Mouse (Mus musculus) gastrocnemius, postnatal 10 days (tissue): ENCODE results near the gene Nme4. TPM values are rescaled to one million over a fixed set of nuclear protein-coding genes. Genes with fewer than 3 reads are reported as not detected.
A peak's percentile ranks its signal among the peaks of the same experiment; 100 is the strongest.
"Not testable (repeated sequence)": the region's sequence is repeated elsewhere in the genome, so short reads cannot be mapped to it uniquely, and the experiment has no call there.

Source experiments
- DNase-seq: peaks from one replicate; pipeline ENCODE4 v3.0.0; 2021; ENCODE audit warnings: mixed read lengths
- long read RNA-seq, 2 experiments: library from polyadenylated mRNA; stranded (forward); transcript quantifications; one replicate each; pipeline ENCODE4 v2.0.0; 2021
- total RNA-seq, 2 experiments: library from RNA; stranded (reverse); gene quantifications; 2 replicates each; pipeline ENCODE4 v1.2.3; 2021

The Nme4 gene
- 1 to 10 TPM; 4.9 to 6.4 TPM for total RNA-seq
- long read RNA-seq, experiment 1, partial matches to known transcripts = 1 of 3 reads
- long read RNA-seq, experiment 1, other reads (novel, unspliced or antisense) = 0 of 3 reads
- long read RNA-seq, experiment 2, partial matches to known transcripts = 0 of 3 reads
- long read RNA-seq, experiment 2, other reads (novel, unspliced or antisense) = 1 of 3 reads

DNA sequence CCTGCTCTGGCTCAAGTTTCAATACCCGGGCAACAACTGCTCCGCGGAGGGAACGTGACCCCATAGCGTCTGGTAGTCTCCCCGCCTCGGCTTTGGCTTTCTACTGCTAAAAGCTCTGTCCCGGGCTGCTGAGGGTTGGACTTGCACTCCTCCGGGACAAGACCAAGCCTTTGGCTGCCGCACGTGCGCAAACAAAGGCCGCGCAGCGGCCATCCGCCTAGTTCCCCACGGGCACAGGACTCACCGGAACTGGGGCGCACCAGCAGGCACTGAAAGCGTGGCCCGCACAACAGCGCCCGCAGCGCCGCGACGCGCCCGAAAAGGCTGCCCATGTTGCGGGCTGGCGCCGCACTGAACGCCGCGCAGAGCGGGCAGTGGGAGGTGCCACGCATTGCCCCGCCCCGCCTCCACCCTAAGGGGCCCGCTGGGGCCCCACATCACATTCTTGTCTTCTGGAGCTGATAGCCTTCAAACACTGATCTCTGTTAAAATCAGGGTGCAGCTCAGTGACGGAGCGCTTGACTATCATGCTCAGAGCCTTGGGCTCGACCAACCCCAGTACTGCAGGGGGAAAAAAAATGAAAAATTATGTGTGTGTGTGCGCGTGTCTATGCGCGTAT is at the start of gene Nme4:
Gene Nme4 (minus strand): TSS at position 482 of the 620 bp plus-strand sequence.
- peak; percentile 44 for DNase-seq

GRCm38 (mm10) chr17:26143386-26143785 is 48.0 kb upstream of the Nme4 start:
- no peak for DNase-seq

DNA sequence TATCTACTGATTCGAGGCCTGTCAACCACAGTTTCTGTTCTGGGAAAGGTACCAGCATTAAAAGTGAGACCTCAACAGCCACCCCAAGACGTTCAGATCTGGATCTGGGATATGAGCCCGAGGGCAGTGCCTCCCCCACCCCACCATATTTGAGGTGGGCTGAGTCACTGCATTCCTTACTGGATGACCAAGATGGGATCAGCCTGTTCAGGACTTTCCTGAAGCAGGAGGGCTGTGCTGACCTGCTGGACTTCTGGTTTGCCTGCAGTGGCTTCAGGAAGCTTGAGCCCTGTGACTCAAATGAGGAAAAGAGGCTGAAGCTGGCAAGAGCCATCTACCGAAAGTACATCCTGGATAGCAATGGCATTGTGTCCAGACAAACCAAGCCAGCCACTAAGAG is 47.4 kb upstream of the Nme4 start:
- DNase-seq = no peak

- no peak for DNase-seq
These were observed 43.5 kb upstream of the Nme4 start for GRCm38 (mm10) chr17:26138901-26139381.

- peak; percentile 90 for DNase-seq
These were observed 42.9 kb upstream of the Nme4 start, which contains the start of gene Axin1 for GRCm38 (mm10) chr17:26138239-26138836. Gene Axin1, plus strand, starts transcription at chr17:26138688.

- no peak for DNase-seq
These were observed 42.3 kb upstream of the Nme4 start for GRCm38 (mm10) chr17:26137751-26138130.

- no peak for DNase-seq
These were observed 41.8 kb upstream of the Nme4 start for GRCm38 (mm10) chr17:26137106-26137750.

DNA sequence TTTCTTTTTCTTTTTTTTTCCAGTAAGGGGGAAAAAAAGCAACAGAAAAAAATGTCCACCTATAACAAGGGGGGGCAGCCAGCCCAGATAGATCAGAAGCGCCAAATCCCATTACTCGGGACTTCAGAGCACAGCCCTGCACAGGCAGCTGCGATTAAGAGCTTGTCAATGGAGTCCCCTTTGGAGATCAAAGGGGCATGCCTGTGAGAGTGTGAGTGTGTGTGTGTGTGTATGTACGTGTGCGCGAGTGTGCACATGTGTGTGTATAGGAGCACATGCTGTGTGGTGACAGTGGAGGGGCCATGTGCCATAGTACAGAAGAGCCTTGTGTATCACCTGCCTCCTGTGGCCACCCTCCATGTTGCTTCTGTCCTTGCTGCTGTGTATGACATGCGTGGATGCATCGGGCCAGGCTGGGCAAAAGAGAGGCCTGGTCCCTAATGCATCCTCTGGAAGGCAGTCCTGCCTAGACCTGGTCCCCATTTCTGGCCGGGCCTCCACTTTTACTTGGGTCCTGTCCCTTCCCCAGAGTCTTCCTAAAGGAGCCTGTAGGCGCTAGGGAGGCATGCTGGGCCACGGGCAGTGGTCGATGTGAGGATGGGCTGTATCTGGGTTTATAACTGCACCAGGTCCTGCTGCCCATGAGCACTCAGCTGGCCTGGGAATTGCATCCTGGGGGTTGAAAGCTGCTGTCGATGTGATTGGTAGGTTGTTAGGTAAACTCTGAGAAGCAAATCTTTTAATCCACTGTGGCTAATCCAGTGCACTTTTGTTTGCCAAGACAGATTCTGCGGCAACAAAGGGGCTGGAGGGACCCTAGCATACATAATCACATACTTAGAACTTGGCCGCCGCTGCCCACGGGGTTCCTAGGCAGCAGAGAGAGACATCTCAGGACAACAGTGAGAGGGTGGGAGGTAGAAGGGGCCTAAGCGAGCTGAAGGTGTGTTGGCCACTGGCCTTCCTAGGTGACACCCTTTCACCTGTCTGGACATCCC is 36.8 kb upstream of the Nme4 start:
- no peak for DNase-seq

DNA sequence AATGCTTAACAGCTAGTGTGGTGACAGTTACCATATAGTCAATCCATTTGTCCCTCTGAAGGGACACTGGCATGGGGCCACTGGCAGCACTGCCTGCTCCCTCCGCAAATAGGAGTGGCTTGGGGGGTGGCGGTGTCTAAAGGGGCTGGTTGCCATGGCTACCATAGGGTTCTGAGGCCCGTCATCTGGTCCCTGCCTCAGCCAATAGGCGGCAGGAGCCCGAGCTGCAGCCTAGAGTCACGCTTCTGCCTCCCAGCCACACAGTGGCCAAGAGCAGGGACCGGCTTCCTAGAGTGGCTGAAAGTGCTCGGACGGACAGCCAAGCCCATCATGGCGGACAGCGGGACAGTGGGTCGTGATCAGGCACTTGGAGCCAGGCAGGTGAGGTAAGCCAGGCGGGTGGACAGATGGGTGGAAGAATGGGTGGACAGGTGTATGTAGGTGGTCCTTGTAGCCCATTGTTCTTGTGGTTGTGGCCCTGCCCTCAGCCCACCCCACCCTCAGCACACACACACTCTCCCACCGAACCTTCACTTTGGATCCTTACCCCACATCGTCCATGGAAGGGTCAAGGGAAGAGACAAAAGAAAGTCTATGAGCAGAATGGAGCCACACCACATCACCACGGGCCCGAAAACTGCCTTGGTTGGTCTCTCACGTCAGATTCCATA is 35.8 kb upstream of the Nme4 start:
- DNase-seq = no peak

GRCm38 (mm10) chr17:26125226-26125625 is 29.8 kb upstream of the Nme4 start:
- no peak for DNase-seq

DNA sequence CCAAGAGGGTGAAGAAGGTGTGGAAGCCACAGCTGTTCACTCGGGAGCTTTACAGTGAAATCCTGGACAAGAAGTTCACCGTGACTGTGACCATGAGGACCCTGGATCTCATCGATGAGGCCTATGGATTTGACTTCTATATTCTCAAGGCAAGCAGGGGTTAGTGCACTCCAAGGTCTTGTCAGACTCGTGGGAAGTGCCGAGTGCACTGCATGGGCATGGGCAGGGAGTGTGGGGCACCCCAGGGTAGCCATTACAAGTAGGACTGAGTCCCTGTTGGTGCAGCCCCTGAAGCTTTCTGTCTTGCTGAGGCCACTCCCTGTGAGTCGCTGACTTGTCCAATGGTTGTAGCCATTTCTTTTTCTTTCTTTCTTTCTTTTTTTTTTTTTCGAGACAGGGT is 29.2 kb upstream of the Nme4 start:
- no peak for DNase-seq

- DNase-seq = peak; percentile 95
These were observed 27.9 kb upstream of the Nme4 start, which contains the start of gene Mrpl28 for GRCm38 (mm10) chr17:26123267-26123684. Gene Mrpl28, plus strand, starts transcription at chr17:26123500.

- no peak for DNase-seq
These were observed 27.2 kb upstream of the Nme4 start for GRCm38 (mm10) chr17:26122431-26123140.

- peak; percentile 61 for DNase-seq
These were observed 24.6 kb upstream of the Nme4 start for GRCm38 (mm10) chr17:26119766-26120710.

- DNase-seq = no peak
These were observed 21.3 kb upstream of the Nme4 start for GRCm38 (mm10) chr17:26116503-26117258.

GRCm38 (mm10) chr17:26115956-26116487 is 20.6 kb upstream of the Nme4 start:
- DNase-seq = no peak

DNA sequence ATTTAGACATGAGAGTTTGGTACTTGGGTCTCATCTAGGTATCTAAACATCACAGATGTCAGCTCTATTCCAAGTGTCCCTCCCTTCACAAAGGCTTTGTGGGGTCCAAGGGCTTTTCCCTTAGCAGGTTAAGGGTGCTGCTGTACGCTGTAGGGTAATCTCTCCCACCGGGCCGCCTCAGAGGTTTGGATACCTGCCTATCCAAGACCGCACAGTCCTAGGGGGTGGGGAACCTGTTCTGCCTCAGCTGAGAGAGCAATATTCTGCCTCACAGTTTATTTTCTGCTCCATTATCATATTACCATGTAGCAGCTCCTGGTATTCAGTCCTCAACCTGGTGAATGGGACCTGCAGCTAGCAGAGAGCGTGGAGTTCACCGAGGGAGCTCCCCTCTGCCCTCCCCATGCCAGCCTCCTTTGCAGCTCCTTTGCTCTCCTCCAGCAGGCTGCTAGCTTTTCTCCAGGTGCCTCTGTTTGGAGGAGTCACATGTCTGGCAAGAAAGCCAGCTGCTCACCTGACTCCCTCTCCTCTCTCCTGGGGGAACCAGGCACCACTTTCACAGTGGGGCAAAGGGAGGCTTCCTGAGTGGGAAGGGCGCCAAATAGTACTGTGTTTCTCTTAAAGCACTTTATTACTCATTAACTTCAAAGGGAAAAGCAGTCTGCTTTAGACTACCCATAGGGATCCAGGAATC is 19.9 kb upstream of the Nme4 start:
- DNase-seq = no peak

DNA sequence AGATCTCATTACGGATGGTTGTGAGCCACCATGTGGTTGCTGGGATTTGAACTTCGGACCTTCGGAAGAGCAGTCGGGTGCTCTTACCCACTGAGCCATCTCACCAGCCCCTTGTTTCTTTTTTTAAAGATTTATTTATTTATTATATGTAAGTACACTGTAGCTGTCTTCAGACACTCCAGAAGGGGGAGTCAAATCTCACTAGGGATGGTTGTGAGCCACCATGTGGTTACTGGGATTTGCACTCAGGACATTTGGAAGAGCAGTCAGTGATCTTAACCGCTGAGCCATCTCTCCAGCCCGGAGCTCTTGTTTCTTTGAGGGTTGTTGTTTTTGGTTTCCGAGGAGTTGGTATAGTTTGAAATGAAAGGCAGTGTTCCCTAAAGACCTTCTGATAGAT is 19.1 kb upstream of the Nme4 start:
- DNase-seq = not testable (repeated sequence)
